Mouse (Mus musculus): ENCODE results near the gene Zmat3.

Zmat3 gene

GRCm38 (mm10) chr3:32365546-32366245 is at the start of gene Zmat3:
Zmat3 (minus strand) TSS chr3:32366014.
- peak; percentile 90 to 95 for DNase-seq

DNA sequence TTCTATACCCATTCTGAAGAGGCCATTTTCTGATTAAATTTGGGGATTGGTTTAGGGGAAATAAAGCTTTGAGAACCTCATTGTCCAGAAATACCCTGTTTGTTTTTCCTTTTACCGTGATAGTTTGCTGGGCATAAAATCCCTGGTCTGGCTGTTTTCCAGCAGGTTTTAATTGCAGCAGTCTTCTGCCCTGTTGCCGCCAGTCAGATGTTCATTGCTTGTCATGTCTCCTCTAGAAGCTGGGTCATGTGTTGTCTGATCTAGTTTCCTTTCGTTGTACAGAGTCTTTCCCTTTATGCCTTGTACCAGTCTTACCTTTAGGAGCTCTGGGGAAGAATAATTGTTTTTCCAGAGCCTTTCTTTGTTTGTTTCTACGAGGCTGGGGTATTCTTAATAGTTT is 48.6 kb upstream of the Zmat3 start:
- DNase-seq, result peak; percentile 41 to 44

GRCm38 (mm10) chr3:32412502-32413044 is 46.8 kb upstream of the Zmat3 start:
- no peak for DNase-seq

GRCm38 (mm10) chr3:32408811-32409273 is 43.0 kb upstream of the Zmat3 start:
- DNase-seq, result no peak

- DNase-seq, result no peak
Measured at GRCm38 (mm10) chr3:32406804-32407203, 41.0 kb upstream of the Zmat3 start.

DNA sequence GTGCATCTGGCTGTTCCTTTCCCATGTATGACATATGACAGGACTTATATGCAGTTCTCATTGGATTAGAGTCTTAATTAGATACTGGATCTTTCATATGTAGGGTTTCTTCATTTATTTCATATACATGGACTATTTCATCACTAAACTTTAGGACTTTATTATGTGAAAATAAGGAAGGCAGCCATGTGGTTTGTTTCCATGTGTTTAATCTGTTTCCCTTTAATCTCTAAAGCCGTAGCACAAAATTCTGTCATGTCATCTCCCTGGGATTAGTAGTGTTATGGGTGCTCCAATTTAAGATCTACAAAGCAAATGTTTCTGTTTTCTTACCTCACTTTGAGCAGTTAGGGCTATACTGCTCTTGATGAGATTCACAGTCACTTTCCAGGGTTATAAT is 39.9 kb upstream of the Zmat3 start:
- no peak for DNase-seq

GRCm38 (mm10) chr3:32402990-32403885 is 37.4 kb upstream of the Zmat3 start:
- peak; percentile 59 to 65 for DNase-seq

- DNase-seq, result no peak
Measured at GRCm38 (mm10) chr3:32401591-32401990, 35.8 kb upstream of the Zmat3 start.

DNA sequence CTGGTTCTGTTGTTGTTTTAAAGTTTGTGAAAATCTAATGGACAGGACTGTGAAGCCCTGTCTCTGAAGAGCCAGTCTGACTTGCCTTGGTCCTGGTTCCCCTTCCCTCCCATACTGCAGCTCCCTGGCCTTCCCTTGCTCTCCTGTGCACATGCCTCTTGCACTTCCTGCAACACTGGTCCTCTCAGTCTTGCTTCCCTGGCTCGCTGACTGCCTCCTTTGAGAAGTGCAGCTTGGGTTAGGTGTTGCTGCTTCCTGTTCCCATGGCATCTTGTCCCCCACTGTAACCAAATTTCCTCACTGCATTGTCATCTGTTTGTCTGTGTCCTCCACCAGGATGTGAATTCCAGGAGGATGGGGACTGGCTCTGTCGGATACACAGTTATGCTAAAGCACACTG is 34.1 kb upstream of the Zmat3 start:
- DNase-seq, result no peak

GRCm38 (mm10) chr3:32399381-32399780 is 33.6 kb upstream of the Zmat3 start:
- DNase-seq, result no peak

GRCm38 (mm10) chr3:32398623-32399022 is 32.8 kb upstream of the Zmat3 start:
- DNase-seq, result no peak

- DNase-seq, result peak in 1 of 2 experiments; percentile 24
Measured at GRCm38 (mm10) chr3:32398175-32398538, 32.3 kb upstream of the Zmat3 start.

- DNase-seq, result peak; percentile 70 to 74
Measured at GRCm38 (mm10) chr3:32397461-32398174, 31.8 kb upstream of the Zmat3 start, which contains the start of gene Pik3ca. Pik3ca (plus strand) TSS chr3:32397671.

- DNase-seq, result peak; percentile 98 to 99
Measured at GRCm38 (mm10) chr3:32396794-32397460, 31.1 kb upstream of the Zmat3 start.

GRCm38 (mm10) chr3:32395771-32396551 is 30.1 kb upstream of the Zmat3 start:
- DNase-seq, result peak; percentile 59 to 64

GRCm38 (mm10) chr3:32393986-32394385 is 28.2 kb upstream of the Zmat3 start:
- no peak for DNase-seq

GRCm38 (mm10) chr3:32392841-32393240 is 27.0 kb upstream of the Zmat3 start:
- no peak for DNase-seq

DNA sequence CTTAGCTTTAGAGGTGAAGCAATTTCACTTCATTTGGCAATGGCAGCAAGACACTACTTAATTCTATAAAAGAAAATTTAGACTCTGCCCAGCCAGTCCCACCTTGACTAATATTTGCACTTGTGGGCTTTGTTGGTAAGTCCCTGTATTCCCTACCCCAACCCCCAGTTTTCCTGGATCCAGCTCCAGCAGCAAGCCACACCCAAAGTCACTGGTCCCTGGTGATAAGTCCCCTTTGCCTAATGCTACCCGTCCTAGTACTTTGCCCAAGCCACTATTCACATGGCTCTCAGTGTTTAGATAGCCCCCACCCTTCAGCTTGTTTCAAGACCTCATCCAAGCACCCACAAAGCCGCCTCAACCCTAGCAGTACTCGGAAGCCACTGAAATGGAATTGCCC is 15.7 kb upstream of the Zmat3 start:
- no peak for DNase-seq

DNA sequence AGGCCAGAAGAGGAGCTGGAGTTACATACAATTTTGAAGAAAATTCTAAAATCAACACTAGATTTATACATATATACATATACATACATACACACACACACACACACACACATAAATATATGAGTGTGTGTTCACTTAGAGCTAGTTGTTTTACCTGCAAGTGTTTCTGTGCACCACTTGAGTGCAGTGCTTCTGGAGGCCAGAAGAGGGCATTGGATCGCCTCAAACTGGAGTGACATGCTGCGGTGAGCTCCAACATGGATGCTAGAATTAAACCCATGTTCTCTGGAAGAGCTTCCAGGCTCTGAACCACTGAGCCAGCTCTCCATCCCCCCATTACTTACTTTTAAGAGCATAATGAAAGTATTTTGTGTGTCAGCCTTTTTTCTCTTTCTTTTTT is 14.1 kb upstream of the Zmat3 start:
- DNase-seq, result peak; percentile 14 to 20

DNA sequence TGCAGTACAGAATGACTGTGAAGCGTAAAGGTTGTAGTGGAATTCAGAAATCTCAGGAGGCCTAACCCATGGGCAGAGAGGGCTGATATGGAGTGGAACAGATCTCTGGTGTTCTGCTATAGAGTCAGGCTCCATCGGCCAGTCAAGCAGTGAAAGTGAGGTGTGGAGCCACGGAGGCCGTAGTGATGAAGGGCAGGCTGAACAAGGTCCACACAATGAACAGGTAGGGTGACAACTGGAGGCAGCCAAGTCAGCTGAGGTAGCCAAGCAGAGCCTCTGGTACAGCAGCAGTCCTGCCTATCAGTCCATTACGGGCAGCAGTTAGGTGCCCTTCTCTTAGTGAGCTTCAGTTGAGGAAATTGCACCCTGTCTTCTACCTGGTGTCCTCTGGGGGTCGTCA is 7.4 kb upstream of the Zmat3 start:
- no peak for DNase-seq

- no peak for DNase-seq
Measured at GRCm38 (mm10) chr3:32372470-32372869, 6.7 kb upstream of the Zmat3 start.
